Mouse (Mus musculus) heart, embryonic 12.5 days (tissue): ENCODE measurements around the gene Disc1. TPM values are rescaled to one million over a fixed set of nuclear protein-coding genes. Genes with fewer than 3 reads are reported as not detected.
A peak's percentile ranks its signal among the peaks of the same experiment; 100 is the strongest.

Experiments used
- ATAC-seq: fragments of 200-750 bp; cut with Nextera tagmentation; 2 replicates; pipeline ENCODE4 v1.8.0; 2017; ENCODE audit warnings: moderate TSS enrichment, moderate library complexity; ENCODE audit not compliant: insufficient number of reproducible peaks, low FRiP score
- H3K27ac ChIP-seq: fragments of 300-500 bp; sonication (generic); 2 replicates; pipeline ENCODE4 v1.5.1; 2016; ENCODE audit warnings: mild to moderate bottlenecking, moderate library complexity; ENCODE audit not compliant: poor library complexity, severe bottlenecking
- H3K27me3 ChIP-seq: fragments of 300-500 bp; sonication (generic); replicated peaks from 2 replicates; pipeline ENCODE4 v1.6.1; 2016; ENCODE audit warnings: mild to moderate bottlenecking, moderate library complexity
- H3K36me3 ChIP-seq: fragments of 300-500 bp; sonication (generic); 2 replicates; pipeline ENCODE4 v1.6.1; 2016; ENCODE audit warnings: mild to moderate bottlenecking, moderate library complexity
- H3K4me1 ChIP-seq: fragments of 300-500 bp; sonication (generic); replicated peaks from 2 replicates; pipeline ENCODE4 v1.6.1; 2016; ENCODE audit warnings: mild to moderate bottlenecking
- H3K4me2 ChIP-seq: fragments of 300-500 bp; sonication (generic); 2 replicates; pipeline ENCODE4 v1.6.1; 2016; ENCODE audit warnings: mild to moderate bottlenecking, moderate library complexity
- H3K4me3 ChIP-seq: fragments of 300-500 bp; sonication (generic); 2 replicates; pipeline ENCODE4 v1.5.1; 2016; ENCODE audit warnings: mild to moderate bottlenecking
- H3K9ac ChIP-seq: fragments of 300-500 bp; sonication (generic); 2 replicates; pipeline ENCODE4 v1.6.1; 2016; ENCODE audit warnings: mild to moderate bottlenecking, moderate library complexity
- H3K9me3 ChIP-seq: fragments of 300-500 bp; sonication (generic); replicated peaks from 2 replicates; pipeline ENCODE4 v1.6.1; 2016; ENCODE audit warnings: mild to moderate bottlenecking, moderate library complexity
- WGBS: fragments of 180-500 bp; shearing (Covaris S2); methylation state at CpG from one replicate; pipeline ENCODE4 v1.1.7; 2016; 5-methylcytosine and 5-hydroxymethylcytosine counted together
- microRNA-seq: library from miRNA; unstranded; fragments of <30 nt; microRNA quantifications from one replicate; pipeline ENCODE4, GENCODE M21; 2017
- polyA plus RNA-seq: library from polyadenylated mRNA; unstranded; fragments of >200 nt; fragmentation: Nextera tagmentation; extraction: Ambion mirVana; gene quantifications from 2 replicates; pipeline ENCODE4 v1.2.1, GENCODE M21; 2016

Disc1 gene
- polyA plus RNA-seq, 1 experiment from 2014 or later = 2.3 TPM

DNA sequence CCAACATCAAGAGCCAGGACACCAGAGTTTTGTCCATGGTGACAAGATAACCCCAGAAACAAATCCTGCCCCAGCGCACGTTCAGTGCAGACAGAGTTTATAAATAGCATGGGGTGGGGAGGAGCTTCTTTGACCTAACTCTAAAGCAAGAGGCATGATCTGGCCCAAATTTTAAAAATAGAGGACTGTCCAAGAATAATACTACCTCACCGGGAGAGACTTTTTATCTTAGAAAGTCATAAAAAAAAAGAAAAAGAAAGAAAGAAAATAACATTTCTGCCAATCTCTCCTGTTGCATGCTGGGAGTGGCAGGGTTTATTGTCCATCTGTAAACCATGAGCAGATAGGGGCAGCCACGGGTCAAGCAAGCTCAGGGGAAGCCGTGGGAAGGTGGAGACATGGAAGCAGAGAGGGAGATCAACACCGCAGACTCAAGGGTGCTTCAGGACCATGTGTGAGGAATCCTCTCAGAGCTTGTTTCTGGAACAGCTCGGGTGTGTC lies 233.9 kb downstream of the Disc1 start:
- Histone ChIP-seq H3K4me1 (peaks cover 72% of the 10 kb centered on the region), H3K9ac (no peak overlapping the region), H3K36me3 (no peaks in the 10 kb centered on the region), H3K27me3 (no peaks in the 10 kb centered on the region), H3K4me3 (no peak overlapping the region), H3K27ac (peak overlapping the region; percentile 69), H3K4me2 (no peak overlapping the region), H3K9me3 (no peaks in the 10 kb centered on the region)
- 13% methylated on average over 7 of the region's 7 CpGs for WGBS
- peak; percentile 31 for ATAC-seq

DNA sequence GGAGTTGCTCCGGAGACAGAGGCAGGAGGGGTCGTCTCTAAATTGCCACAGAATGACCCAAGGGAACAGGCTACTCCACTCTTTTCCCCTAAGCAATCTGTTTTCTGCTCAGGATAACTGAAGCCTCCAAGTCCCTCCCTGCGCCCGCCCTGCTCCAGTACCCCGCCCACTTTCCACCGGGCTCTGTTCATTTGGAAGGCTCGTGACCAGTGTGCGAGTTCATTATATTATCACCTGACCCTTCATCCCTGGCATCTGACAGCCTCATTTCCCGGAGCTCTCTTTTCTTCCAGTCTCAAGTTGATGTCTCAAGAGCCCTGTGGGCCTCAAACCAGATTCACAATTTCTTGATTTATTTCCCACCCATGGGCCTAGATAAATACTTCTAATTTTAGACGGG lies 237.5 kb downstream of the Disc1 start:
- no peak overlapping the region for H3K4me3 ChIP-seq
- no peak overlapping the region for H3K4me2 ChIP-seq
- no peak for ATAC-seq
- no peaks in the 10 kb centered on the region for H3K27me3 ChIP-seq
- H3K36me3 ChIP-seq = no peaks in the 10 kb centered on the region
- 48% methylated on average over 10 of the region's 10 CpGs for WGBS
- H3K9ac ChIP-seq = no peak overlapping the region
- peaks cover 61% of the 10 kb centered on the region for H3K4me1 ChIP-seq
- H3K27ac ChIP-seq = peak overlapping the region; percentile 92
- H3K9me3 ChIP-seq = no peaks in the 10 kb centered on the region

DNA sequence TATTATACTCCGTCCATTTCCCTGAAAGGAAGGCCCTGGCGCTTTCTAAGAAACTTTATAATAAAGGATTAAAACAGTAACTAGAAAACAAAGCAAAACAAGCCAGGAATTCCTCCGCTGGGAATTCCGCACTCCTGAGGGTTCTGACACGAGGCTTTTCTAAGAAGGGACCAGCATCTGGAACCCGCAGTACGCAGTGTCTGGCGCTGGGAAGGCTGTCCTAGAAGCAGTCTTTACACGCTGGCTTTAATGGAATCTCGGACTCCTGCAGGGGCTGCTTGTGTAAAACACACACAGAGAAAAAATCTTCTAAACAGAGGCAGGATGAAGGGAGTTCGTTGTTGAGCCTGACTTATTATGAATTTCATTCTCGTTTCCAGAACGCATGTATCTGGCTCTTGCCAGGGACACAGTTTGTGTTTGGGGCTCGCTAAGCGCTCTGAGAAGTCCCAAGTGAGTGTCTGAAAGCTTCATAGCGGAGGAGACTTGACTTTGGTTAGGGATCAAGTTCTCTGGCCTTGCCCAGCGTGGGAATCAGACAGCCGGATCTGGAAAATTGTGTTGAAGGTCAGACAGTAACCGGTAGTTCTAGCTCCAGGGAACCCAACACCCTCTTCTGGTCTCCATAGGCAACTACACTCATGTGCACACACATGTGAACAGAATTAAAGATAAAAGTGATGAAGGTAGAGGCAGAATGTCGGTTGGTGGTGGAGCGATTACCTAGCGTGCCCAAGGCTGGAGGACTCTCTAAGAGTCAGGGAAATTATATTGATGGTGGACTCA lies 238.1 kb downstream of the Disc1 start:
- 84% methylated on average over 22 of the region's 22 CpGs for WGBS

DNA sequence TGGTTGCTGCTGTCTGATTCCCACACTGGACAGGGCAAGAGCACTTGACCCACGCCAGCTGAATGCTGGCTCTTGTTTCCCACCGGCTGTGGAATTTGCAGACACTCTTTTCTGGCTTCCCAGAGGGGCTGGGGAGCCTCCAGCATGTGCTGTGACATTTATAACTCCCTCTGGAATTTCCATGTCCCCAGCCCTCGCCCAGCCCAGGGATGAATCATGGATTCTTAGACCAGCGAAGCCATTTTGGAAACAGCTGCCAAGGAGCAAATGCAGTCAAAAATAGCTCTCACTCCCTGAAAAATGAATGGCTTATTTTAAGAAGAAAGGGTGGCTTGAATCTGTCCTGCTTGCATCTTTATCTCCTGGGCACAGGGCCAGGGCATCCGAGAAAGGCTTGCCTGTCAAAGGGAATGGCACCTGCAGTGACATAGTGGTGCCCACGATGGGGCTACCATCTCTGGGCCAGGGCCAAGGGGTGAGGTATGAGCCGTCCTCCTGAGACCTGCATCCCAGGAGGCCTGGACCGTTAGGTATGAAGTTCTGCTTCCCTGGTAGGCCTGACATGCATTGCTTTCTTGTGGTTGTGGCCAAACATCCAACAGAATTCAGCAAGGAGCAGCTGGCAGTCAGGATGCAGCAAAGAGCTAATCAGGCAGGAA lies 239.1 kb downstream of the Disc1 start:
- H3K36me3 ChIP-seq = no peaks in the 10 kb centered on the region

More for the DNA sequence above, 238.1 kb downstream of the Disc1 start:
- Histone ChIP-seq H3K4me1 (peaks cover 55% of the 10 kb centered on the region), H3K9ac (no peak overlapping the region), H3K9me3 (no peaks in the 10 kb centered on the region), H3K27ac (peak overlapping the region; percentile 92), H3K4me2 (no peak overlapping the region), H3K36me3 (no peaks in the 10 kb centered on the region), H3K4me3 (no peak overlapping the region), H3K27me3 (no peaks in the 10 kb centered on the region)
- ATAC-seq = no peak

DNA sequence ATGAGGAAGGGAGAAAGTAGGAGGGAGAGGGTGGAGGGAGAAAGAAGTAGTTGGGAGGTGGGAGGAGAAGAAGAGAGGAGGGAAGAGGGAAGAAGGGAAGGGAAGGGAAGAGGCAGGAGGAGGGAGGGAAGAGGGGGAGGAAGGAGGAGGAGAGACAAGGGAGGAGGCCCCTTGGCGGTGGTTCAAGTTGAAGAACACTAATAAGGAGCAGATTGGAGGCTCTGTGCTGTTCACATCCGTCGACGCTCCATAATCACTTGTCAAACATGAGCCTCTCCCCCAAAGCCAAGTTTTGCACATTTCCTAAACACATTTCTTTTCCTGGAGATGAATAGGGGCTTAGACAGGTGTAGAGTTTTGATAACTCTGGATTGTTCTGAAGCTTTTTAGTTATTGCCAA lies 245.3 kb downstream of the Disc1 start:
- H3K27me3 ChIP-seq = no peaks in the 10 kb centered on the region
- no peak overlapping the region for H3K9ac ChIP-seq
- H3K9me3 ChIP-seq = no peaks in the 10 kb centered on the region
- no peaks in the 10 kb centered on the region for H3K36me3 ChIP-seq
- H3K4me2 ChIP-seq = no peak overlapping the region
- no peak overlapping the region for H3K27ac ChIP-seq
- no peak for ATAC-seq
- WGBS = 36% methylated on average over 4 of the region's 4 CpGs
- H3K4me1 ChIP-seq = peaks cover 11% of the 10 kb centered on the region; the same call in 1 of the 2 replicates
- no peak overlapping the region for H3K4me3 ChIP-seq

More for the DNA sequence above, 239.1 kb downstream of the Disc1 start:
- no peak overlapping the region for H3K4me2 ChIP-seq
- H3K27me3 ChIP-seq = no peaks in the 10 kb centered on the region
- H3K4me3 ChIP-seq = no peak overlapping the region
- peaks cover 50% of the 10 kb centered on the region for H3K4me1 ChIP-seq
- H3K9ac ChIP-seq = no peak overlapping the region
- H3K27ac ChIP-seq = peak overlapping the region; percentile 92
- H3K9me3 ChIP-seq = no peaks in the 10 kb centered on the region
- ATAC-seq = 0 out of 2 replicates have a peak, but pooled peaks have one; percentile 27
- 15% methylated on average over 8 of the region's 8 CpGs for WGBS

DNA sequence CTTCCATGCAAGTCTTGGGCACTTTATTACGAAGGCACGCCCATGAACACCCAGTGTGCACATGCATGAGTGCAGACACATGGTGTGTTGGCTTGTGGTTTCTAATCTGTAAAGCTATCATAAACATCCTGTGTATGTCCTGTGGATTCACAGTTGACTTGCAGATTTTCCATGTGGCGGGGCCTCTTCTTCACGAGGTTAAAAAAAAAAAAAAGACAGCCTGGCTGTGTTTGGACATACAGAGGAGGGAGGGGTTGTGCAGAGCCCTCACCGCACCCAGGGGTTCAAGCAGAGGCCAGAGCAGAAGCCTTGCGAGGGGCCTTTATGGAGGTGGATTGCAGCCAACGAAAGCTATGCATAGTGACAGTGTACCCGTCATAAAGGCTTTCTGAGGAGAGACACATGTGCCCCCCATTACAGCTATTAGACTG lies 248.0 kb downstream of the Disc1 start:
- H3K4me1 ChIP-seq = peaks cover 11% of the 10 kb centered on the region; the same call in 1 of the 2 replicates
- 66% methylated on average over 8 of the region's 8 CpGs for WGBS
- no peak overlapping the region for H3K4me2 ChIP-seq
- ATAC-seq = no peak
- H3K27me3 ChIP-seq = no peaks in the 10 kb centered on the region
- peaks cover 7% of the 10 kb centered on the region for H3K9me3 ChIP-seq
- H3K4me3 ChIP-seq = no peak overlapping the region
- H3K9ac ChIP-seq = no peak overlapping the region
- H3K27ac ChIP-seq = no peak overlapping the region
- no peaks in the 10 kb centered on the region for H3K36me3 ChIP-seq

DNA sequence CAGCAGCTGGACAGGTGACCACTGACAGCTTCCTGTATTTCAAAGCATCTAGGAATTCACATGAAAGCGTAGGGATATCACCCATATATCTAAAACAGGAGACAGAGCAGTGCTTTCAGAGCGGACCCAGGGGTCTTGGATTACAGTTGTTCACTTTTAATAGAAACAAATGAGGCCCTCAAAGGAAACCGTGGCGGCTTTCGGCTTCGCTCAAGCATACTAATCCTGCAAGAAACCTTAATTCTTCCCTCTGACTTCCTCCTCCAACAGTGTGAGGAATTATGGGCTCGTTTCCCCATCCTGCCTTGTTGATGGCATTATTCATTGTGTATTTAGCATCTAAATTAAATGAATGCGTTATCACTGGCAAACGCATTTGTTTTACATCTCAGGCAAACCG lies 252.7 kb downstream of the Disc1 start:
- Histone ChIP-seq H3K9me3 (peaks cover 7% of the 10 kb centered on the region), H3K4me3 (no peak overlapping the region), H3K27ac (no peak overlapping the region), H3K4me1 (peaks cover 6% of the 10 kb centered on the region; the same call in 1 of the 2 replicates), H3K4me2 (no peak overlapping the region), H3K27me3 (no peaks in the 10 kb centered on the region), H3K36me3 (no peaks in the 10 kb centered on the region), H3K9ac (no peak overlapping the region)
- no peak for ATAC-seq
- WGBS = 89% methylated on average over 10 of the region's 10 CpGs

DNA sequence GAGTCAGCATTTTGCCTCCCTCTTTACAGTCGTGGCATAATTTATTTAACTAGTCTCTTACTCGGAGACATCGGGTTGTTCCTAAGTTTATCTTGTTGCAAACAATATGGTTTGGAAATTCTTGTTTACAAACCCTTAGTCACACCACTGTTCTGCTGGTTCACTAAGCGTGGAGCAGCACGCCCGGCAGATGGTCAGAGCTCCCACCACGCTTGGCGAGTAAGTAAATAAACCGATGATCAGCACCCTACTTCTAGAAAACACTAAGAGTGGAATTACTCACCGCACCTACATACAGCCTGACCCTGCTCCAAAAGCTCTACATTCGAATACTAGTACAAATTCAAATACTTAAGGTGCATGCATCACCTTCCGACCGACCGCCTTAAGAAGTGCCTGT lies 256.0 kb downstream of the Disc1 start:
- H3K4me2 ChIP-seq = no peak overlapping the region
- H3K9ac ChIP-seq = no peak overlapping the region
- H3K4me1 ChIP-seq = peaks cover 29% of the 10 kb centered on the region
- ATAC-seq = no peak
- H3K36me3 ChIP-seq = no peaks in the 10 kb centered on the region
- peaks cover 2% of the 10 kb centered on the region for H3K9me3 ChIP-seq
- 86% methylated on average over 14 of the region's 14 CpGs for WGBS
- no peak overlapping the region for H3K4me3 ChIP-seq
- no peak overlapping the region for H3K27ac ChIP-seq
- H3K27me3 ChIP-seq = no peaks in the 10 kb centered on the region

Small RNA genes lying within 50 kb of the gene (microRNA-seq; reads per million reads assigned to microRNA genes)
- gene Gm22197 = not detected

Other genes with a start within 250 kb of the Disc1 start
- 109 and 116 TPM in 2 replicates for gene Gnpat, start 191.2 kb upstream of the Disc1 start, polyA plus RNA-seq
- gene 2810004N23Rik, start 191.1 kb upstream of the Disc1 start, polyA plus RNA-seq = 57.1 and 59.4 TPM in 2 replicates
- gene Exoc8, start 156.5 kb upstream of the Disc1 start, polyA plus RNA-seq = 10.1 and 10.3 TPM in 2 replicates
- gene Sprtn, start 156.3 kb upstream of the Disc1 start, polyA plus RNA-seq = 10.4 and 10.9 TPM in 2 replicates
- gene Egln1, start 104.9 kb upstream of the Disc1 start, polyA plus RNA-seq = 16.5 and 18.6 TPM in 2 replicates
- 91.8 and 95.9 TPM in 2 replicates for gene Tsnax, start 41.2 kb upstream of the Disc1 start, polyA plus RNA-seq